Mouse (Mus musculus): ENCODE results near the gene Rnf138rt1. TPM values are rescaled to one million over a fixed set of nuclear protein-coding genes. Genes with fewer than 3 reads are reported as not detected.

Gene Rnf138rt1
- total RNA-seq (2014; rRNA removed) (4.2 and 6.9 TPM in 2 replicates), polyA plus RNA-seq (2015; fragmentation: Nextera tagmentation; extraction: Ambion mirVana) (4.7 and 6.1 TPM in 2 replicates)

- no peak for TF ChIP-seq CTCF (IDR thresholded peaks at IDR 0.05; ENCODE audit: low read depth)
- Histone ChIP-seq H3K36me3 (ENCODE audit: insufficient read depth) (no peaks in the 10 kb centered on the region), H3K4me1 (ENCODE audit: insufficient read depth) (no peaks in the 10 kb centered on the region), H3K27ac (ENCODE audit: low read depth, low read length) (no peak within 1 kb of the TSS), H3K27me3 (ENCODE audit: insufficient read depth, low read length) (no peaks in the 10 kb centered on the region), H3K4me3 (ENCODE audit: low read depth, low read length) (peak within 1 kb of the TSS; percentile 40), H3K9ac (peak within 1 kb of the TSS; percentile 44), H3K4me2 (ENCODE audit: low read depth) (peak within 1 kb of the TSS; percentile 56), H3K9me3 (ENCODE audit: low read length) (no peaks in the 10 kb centered on the region)
- peak; percentile 83 for ATAC-seq
- WGBS: 40% methylated on average over 42 of the region's 42 CpGs
- DNase-seq: peak; percentile 54
Measured at GRCm38 (mm10) chrX:163760617-163761434, at the start of gene Rnf138rt1. Gene Rnf138rt1 (minus strand): TSS chrX:163761329.

- Histone ChIP-seq H3K9ac (no peak overlapping the region), H3K9me3 (ENCODE audit: low read length) (no peaks in the 10 kb centered on the region), H3K4me1 (ENCODE audit: insufficient read depth) (no peaks in the 10 kb centered on the region), H3K36me3 (ENCODE audit: insufficient read depth) (no peaks in the 10 kb centered on the region), H3K27ac (ENCODE audit: low read depth, low read length) (no peak overlapping the region), H3K4me3 (ENCODE audit: low read depth, low read length) (no peak overlapping the region), H3K4me2 (ENCODE audit: low read depth) (no peak overlapping the region), H3K27me3 (ENCODE audit: insufficient read depth, low read length) (no peaks in the 10 kb centered on the region)
- ATAC-seq: peak; percentile 76
- WGBS: 62% methylated on average over 1 of the region's 1 CpGs
- DNase-seq: peak; percentile 16
- no peak for TF ChIP-seq CTCF (IDR thresholded peaks at IDR 0.05; ENCODE audit: low read depth)
Measured at GRCm38 (mm10) chrX:163807270-163807669, 46.1 kb upstream of the Rnf138rt1 start.

DNA sequence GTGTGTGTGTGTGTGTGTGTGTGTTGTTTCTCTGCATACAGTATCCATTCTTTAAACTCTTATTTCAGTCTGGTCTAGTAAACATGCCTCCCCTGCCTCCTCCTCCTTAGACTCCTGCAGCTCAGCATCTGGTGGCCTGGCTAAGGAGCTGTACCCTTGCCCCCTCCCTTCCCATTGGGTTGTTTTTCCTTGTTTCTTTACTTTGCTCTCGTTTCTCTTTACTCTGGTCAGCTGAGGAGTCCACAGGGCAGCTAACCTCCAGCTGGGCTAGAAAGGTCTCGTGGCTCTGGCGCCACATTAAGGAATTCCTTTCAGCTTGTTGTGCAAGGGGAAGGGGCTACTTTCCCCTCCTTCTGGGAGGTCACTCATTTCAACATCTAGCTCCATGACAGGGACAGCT is 5.2 kb upstream of the Rnf138rt1 start:
- no peak for TF ChIP-seq CTCF (IDR thresholded peaks at IDR 0.05; ENCODE audit: low read depth)
- Histone ChIP-seq H3K9me3 (ENCODE audit: low read length) (no peaks in the 10 kb centered on the region), H3K4me3 (ENCODE audit: low read depth, low read length) (no peak overlapping the region), H3K4me2 (ENCODE audit: low read depth) (no peak overlapping the region), H3K4me1 (ENCODE audit: insufficient read depth) (no peaks in the 10 kb centered on the region), H3K27ac (ENCODE audit: low read depth, low read length) (no peak overlapping the region), H3K9ac (no peak overlapping the region), H3K27me3 (ENCODE audit: insufficient read depth, low read length) (no peaks in the 10 kb centered on the region), H3K36me3 (ENCODE audit: insufficient read depth) (no peaks in the 10 kb centered on the region)
- DNase-seq (no peak), ATAC-seq (no peak)
- 42% methylated on average over 3 of the region's 3 CpGs for WGBS

DNA sequence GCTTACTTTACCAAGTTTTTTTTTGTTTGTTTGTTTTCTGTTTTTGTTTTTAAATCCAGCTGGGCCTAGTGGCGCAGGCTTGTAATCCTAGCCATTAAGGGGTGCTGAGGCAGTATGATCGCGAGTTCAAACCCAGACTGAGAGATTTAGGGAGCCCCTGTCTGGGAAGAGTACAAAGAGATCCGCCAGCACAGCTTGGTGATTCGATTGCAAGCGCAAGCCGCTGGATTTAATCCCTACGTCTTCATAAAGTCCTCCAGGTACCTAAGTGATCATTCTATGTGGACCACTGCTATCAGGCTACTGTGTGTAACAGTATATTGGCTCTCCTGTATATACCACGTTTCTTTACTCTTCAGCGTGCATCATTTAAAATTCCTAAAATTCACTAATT is 303 bp upstream of the Rnf138rt1 start:
- Histone ChIP-seq H3K36me3 (ENCODE audit: insufficient read depth) (no peaks in the 10 kb centered on the region), H3K27ac (ENCODE audit: low read depth, low read length) (no peak overlapping the region), H3K4me3 (ENCODE audit: low read depth, low read length) (peak overlapping the region; percentile 40), H3K27me3 (ENCODE audit: insufficient read depth, low read length) (no peaks in the 10 kb centered on the region), H3K4me1 (ENCODE audit: insufficient read depth) (no peaks in the 10 kb centered on the region), H3K4me2 (ENCODE audit: low read depth) (peak overlapping the region; percentile 56), H3K9ac (peak overlapping the region; percentile 44), H3K9me3 (ENCODE audit: low read length) (no peaks in the 10 kb centered on the region)
- 35% methylated on average over 10 of the region's 10 CpGs for WGBS
- no peak for TF ChIP-seq CTCF (IDR thresholded peaks at IDR 0.05; ENCODE audit: low read depth)
- ATAC-seq: peak; percentile 27; the same call in 1 of the 2 replicates
- DNase-seq: no peak

DNA sequence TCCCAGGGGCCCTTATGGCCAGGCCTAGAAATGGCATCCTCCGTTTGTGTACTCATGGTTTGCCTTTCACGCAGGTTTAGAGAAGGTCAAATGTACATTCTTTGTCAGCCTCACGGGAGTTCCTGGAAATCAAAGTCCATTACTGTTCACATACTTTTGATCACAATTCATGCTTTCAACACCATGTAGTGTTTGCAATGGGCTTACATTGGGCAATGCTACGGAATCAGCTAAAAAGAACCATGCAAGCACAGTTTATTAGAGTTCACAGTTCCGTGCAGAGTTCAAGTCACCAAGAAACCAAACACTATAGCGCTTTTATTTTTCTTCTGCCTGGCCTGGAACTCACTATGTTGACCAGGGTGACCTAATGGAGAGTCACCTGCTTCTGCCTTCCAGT is 15.1 kb downstream of the Rnf138rt1 start:
- no peak for TF ChIP-seq CTCF (IDR thresholded peaks at IDR 0.05; ENCODE audit: low read depth)
- whole genome bisulfite sequencing: 90% methylated on average over 6 of the region's 6 CpGs
- Histone ChIP-seq H3K4me3 (ENCODE audit: low read depth, low read length) (no peak overlapping the region), H3K27me3 (ENCODE audit: insufficient read depth, low read length) (no peaks in the 10 kb centered on the region), H3K4me2 (ENCODE audit: low read depth) (no peak overlapping the region), H3K4me1 (ENCODE audit: insufficient read depth) (no peaks in the 10 kb centered on the region), H3K9me3 (ENCODE audit: low read length) (no peaks in the 10 kb centered on the region), H3K27ac (ENCODE audit: low read depth, low read length) (no peak overlapping the region), H3K9ac (no peak overlapping the region), H3K36me3 (ENCODE audit: insufficient read depth) (no peaks in the 10 kb centered on the region)
- DNase-seq (no peak), ATAC-seq (no peak)

DNA sequence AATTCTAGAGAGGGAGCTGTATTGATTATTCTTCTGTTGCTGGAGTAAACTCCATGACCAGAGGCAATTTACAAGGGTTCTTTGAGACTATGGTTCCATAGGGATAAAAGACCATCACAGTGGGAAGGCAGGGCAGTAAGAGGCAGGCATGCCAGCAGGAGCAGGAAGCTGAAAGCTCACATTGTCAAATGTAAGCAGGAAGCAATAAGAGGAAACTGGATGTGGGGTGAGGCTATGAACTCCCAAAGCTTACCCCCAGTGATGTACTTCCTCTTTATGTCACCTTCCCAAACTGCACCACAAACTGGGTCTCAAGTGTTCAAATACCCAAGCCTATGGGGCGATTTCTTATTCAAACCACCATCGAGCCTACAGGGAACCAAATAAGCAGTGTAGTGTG is 17.2 kb downstream of the Rnf138rt1 start:
- Histone ChIP-seq H3K9me3 (ENCODE audit: low read length) (no peaks in the 10 kb centered on the region), H3K9ac (no peak overlapping the region), H3K27me3 (ENCODE audit: insufficient read depth, low read length) (no peaks in the 10 kb centered on the region), H3K4me1 (ENCODE audit: insufficient read depth) (no peaks in the 10 kb centered on the region), H3K36me3 (ENCODE audit: insufficient read depth) (no peaks in the 10 kb centered on the region), H3K27ac (ENCODE audit: low read depth, low read length) (no peak overlapping the region), H3K4me2 (ENCODE audit: low read depth) (no peak overlapping the region), H3K4me3 (ENCODE audit: low read depth, low read length) (no peak overlapping the region)
- TF ChIP-seq CTCF (IDR thresholded peaks at IDR 0.05; ENCODE audit: low read depth): no peak
- WGBS: 82% methylated on average over 2 of the region's 2 CpGs
- DNase-seq (no peak), ATAC-seq (no peak)

GRCm38 (mm10) chrX:163738904-163739303 is 22.2 kb downstream of the Rnf138rt1 start:
- ATAC-seq (peak; percentile 45; the same call in 1 of the 2 replicates), DNase-seq (peak; percentile 8)
- no peaks in the 10 kb centered on the region for H3K27me3 ChIP-seq (ENCODE audit: insufficient read depth, low read length)

More at GRCm38 (mm10) chrX:163738904-163739303, 22.2 kb downstream of the Rnf138rt1 start:
- WGBS: 48% methylated on average over 1 of the region's 1 CpGs
- Histone ChIP-seq H3K4me3 (ENCODE audit: low read depth, low read length) (no peak overlapping the region), H3K36me3 (ENCODE audit: insufficient read depth) (no peaks in the 10 kb centered on the region), H3K9ac (no peak overlapping the region), H3K27ac (ENCODE audit: low read depth, low read length) (no peak overlapping the region), H3K4me1 (ENCODE audit: insufficient read depth) (no peaks in the 10 kb centered on the region), H3K9me3 (ENCODE audit: low read length) (no peaks in the 10 kb centered on the region), H3K4me2 (ENCODE audit: low read depth) (no peak overlapping the region)
- TF ChIP-seq CTCF (IDR thresholded peaks at IDR 0.05; ENCODE audit: low read depth): no peak
